Mouse (Mus musculus) granulocyte monocyte progenitor cell, adult 5-6 weeks (primary cell): ENCODE measurements around the gene Vars2. TPM values are rescaled to one million over a fixed set of nuclear protein-coding genes. Genes with fewer than 3 reads are reported as not detected.

Experiments used
- ATAC-seq: replicated peaks from 2 replicates; pipeline ENCODE4 v1.8.0; 2016; ENCODE audit warnings: mild to moderate bottlenecking, moderate TSS enrichment, inconsistent platforms; ENCODE audit not compliant: poor library complexity, severe bottlenecking
- total RNA-seq, 2 experiments: library from RNA; stranded (forward) in 1 of 2; stranded (reverse) in 1 of 2; fragments of 200-712, 200-1000 nt in 1 of 2; fragments of >200 nt in 1 of 2; fragmentation: Nextera tagmentation in 1 of 2; gene quantifications; 2 replicates each; pipeline ENCODE4 v1.2.3; 2014 to 2017

Gene Vars2
- total RNA-seq, 2 experiments from 2014 or later: 7.3 to 16.2 TPM

DNA sequence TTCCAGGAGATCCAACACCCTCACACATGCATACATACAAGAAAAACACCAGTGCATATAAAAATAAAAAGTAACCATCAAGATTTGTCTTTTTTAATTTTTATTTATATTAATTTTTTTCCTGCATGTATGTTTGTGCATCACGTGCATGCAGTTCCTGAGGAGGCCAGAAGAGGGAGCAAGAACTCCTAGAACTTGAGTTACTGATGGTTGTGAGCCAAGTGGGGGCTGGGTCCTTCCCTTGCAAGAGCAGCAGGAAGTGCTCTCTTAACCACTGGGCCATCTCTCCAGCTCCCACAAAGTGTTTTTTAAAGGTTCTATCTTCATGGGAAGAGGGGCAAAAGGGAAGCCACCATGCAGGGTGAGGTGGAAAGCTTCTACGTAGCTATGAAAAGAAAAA, 27.9 kb upstream of the Vars2 start:
- no peak for ATAC-seq

DNA sequence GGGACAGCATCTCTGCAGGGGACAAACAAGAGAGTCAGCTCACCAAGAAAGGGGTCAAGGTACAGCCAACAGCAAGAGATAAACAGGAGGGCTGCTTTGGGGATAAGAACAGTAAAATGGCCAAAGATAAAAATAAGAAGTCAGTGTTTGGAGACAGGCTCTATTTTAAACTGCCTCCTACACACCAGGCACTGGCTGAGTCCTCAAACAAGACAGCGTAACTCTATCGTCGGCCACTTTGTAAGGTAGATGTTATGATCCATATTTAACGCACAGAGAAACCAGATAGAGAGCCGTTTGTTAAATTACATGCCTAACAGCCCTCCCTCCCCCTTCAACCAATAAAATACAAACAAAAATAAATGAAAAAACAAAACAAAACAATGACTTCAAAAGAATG, 26.5 kb upstream of the Vars2 start:
- ATAC-seq: no peak

DNA sequence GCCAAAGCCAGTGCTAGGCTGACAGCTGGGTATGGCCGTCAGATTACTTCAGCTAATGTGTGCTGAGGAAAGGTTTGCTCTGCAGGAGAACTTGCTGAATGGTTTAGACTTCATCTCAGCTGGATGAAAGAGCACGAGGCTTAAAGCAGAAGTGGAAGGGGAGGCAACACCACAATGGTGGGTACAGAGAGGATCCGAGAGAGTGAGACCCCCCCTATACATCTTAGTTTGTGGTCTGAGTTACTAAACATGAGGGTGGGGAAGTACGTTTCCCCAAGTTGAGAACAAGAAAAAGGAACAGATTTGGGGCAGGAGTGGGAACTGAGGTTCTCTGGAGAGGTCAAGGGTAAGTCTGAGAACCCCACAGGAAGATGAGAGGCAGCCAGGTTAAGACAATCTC, 25.0 kb upstream of the Vars2 start:
- ATAC-seq: peak; percentile 75

DNA sequence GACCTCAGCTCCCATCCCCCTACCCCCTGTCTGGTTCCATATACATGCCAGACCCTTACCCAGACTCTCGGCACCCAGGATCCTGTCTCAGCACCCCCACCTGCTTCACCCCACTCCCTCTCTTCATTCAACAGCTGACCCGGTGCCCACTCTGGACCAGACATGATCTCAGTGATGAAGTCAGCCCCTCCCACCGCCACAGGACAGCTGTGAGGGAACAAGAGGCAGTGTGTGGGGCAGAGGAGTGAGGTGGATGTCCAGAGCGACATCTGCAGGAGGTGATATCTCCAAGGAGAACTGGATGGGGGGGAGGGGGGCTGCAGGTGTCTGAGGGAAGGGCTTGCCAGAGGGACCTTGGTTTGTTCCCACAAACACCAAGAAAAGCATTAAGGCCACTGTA, 24.4 kb upstream of the Vars2 start:
- no peak for ATAC-seq

DNA sequence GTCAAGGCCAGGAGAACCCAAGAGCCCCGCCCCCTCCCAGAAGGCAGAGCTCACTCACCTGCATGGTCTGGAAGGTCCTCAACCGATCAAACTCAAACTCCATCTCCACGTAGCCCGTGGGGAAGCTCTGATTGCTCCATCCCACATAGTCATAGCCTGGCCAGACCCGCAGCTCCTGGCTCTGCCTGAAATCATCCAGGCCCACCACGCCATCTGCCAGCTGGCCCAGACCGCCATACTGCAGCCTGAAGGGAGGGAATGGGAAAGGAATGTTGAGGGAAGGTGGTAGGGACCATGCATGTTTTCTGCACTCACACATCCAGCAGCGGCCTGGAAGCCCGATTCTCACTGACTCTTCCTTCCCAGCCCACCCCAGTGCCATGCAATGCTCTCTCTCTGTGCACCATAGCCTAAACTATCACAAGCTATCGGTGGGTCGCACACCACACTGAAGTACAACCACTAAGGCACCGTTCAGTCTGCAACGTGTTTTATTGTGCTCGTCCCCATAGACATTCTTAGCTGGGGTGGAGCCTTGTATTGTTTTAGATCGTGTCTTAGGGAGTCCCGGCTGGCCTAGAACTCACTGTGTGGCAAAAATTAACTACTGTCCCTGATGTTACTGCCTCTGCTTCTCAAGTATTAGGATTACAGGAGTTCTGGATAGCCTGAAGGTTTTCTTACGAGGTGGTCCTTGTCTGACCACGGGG, 22.7 kb upstream of the Vars2 start:
- no peak for ATAC-seq

DNA sequence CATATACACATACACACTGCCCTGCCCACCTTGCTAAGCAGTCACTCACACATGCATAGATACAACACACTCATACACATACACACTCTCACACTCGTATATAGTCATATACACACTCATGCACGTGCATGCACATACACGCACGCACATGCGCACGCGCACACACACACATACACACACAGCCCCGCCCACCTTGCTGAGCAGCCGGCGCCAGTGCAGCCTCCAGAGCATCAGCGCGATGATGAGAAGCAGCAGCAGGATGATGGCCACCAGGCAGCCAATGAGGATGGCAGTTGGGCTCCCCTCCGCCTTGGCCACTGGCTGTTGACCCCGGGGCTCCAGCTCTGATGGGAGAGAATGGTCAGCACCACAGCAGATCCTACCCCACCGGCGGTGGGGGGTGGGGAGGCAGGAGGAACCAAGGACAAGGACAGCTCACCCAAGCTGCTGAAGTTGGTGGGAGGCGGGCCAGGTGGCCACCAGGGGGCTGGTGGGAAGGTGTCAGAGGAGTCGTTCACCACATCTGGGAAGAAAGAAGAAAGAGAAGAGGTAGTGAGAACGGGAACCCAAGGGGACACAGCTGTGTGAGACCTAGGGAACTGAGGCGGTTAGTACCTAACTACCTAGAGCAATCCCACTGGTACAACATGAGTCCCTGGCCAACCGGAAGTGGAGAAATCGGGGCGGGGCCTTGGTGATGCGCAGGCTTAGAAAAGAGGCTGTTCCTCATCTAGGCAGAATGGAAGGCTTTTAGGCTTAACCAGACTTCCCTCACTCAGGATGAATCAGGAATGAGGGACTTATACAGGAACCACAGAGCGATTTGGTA, 21.2 kb upstream of the Vars2 start:
- ATAC-seq: peak; percentile 67

DNA sequence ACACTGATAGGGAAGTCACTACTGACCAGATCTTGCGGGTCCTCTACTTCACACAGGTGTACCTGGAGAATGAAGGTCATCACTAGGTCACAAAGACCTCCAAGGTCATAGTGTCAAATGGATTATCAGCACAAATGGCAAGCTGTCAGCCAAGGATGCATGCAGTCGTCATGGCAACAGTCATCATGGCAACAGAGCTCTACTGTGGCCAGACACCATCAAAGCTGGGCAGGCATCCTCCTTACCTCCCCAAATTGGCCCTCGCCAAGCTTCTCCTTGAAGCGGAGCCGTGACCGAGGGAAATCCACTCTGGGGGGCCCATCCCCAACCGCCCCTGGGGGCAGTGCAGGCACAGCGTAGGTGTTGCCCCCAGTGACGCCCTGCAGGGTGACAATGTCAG, 17.7 kb upstream of the Vars2 start:
- ATAC-seq: no peak

DNA sequence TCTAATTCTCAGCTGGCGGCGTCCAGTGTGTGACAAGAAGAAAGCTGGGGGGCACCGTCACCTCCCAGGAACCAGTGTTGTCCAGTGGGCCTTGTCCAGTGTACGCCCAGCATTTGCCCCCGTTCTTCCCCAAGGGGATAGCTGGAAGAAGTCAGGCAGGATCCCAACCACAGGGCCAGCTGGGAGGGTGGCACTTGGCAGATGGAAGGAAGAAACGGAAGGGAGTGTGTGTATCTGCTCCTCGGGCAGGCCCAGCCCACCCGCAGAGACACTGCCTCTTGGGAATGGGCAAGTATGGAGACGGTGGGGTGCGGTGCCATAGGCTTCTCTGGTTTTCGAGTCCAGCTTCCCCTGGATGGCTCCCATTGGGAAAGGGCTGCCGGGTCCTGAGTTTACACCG, 14.6 kb upstream of the Vars2 start:
- no peak for ATAC-seq

DNA sequence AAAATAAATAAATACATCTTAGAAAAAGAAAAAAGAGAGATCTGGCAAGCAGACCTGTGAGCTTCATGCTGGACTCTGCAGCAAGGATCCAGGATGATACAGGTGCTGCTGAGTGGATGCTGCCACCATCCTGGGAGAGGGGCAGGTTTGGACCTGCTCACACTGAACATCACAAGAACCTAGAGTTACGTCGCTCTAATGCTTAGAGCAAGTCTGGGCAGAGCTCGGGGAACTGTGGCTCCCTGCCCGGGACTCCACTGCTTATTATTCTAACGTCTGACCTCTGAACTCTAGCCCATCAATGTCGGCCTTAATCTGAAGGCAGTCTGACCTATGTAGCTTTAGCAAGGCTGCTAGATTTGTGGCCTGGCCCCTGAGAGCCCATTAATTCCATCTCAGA, 13.2 kb upstream of the Vars2 start:
- no peak for ATAC-seq

DNA sequence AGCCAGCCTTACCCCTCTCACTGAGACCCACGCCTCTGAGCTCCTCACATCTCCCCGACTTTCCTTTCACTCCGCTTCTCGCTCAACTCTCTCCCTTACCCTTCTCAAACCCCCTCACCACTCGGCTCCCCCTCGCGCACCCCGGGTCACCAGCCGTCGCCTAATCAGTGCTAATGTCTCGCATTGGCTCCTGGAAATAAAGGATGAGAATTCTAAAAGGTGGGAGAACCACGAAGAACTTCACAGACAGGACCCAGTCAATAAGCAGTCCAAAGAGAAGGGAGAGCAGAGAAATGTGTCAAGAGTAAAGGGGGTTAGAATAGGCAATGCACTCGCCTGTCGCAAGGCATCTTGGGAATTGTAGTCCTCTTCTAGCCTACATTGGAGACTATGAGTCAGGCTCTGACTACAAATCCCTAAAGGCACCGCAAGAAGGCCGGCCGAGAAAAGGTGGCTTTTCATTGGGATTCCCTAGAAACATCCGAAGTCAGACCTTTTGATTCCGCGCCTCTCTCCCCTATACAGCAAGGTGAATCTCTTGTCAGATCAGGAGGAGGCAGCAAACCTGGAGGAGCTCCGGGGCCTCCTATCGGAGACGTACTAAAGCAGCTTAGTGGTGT, 6.1 kb upstream of the Vars2 start, which contains the start of gene Gtf2h4:
Gene Gtf2h4 (minus strand): TSS at position 324 of the 620 bp plus-strand sequence.
- ATAC-seq: peak; percentile 99

DNA sequence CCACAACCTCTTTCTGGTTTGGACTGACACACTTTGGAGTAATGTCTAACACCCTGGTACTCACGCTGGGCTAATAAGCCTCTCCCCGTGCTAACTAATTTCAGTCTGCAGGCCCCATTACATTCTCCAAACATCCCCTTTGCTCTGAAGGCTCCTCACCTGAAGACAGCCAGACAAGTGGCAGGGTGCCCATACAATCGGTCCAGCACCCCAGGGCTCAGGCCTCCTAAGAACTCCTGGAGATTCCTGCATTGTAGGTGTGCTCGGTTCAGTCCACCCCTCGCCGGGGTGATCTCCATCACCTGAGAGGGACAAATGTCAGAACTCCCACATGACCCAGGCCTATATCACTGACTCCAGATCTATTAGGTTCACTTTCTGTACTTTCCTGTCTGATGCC, 5.1 kb upstream of the Vars2 start:
- no peak for ATAC-seq

DNA sequence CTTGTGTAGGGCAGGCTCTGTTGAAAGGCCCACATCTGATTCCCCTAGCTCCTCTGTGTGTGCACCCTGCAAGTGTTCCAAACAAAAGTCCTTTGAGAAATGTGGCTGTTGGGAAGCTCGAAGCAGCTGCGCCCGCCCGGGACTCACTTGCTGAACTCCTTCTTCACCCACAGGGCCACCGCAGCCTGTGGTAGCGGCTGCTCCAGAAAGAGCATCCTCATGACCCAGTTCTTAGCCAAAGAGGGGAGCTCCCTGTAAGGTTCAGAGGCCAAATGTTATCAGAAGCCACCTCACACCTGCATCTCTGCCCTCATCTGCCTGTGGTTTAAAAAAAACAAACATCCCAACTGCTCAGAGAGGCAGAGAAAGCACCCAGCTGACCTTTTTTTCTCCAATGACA, 4.5 kb upstream of the Vars2 start:
- ATAC-seq: no peak

DNA sequence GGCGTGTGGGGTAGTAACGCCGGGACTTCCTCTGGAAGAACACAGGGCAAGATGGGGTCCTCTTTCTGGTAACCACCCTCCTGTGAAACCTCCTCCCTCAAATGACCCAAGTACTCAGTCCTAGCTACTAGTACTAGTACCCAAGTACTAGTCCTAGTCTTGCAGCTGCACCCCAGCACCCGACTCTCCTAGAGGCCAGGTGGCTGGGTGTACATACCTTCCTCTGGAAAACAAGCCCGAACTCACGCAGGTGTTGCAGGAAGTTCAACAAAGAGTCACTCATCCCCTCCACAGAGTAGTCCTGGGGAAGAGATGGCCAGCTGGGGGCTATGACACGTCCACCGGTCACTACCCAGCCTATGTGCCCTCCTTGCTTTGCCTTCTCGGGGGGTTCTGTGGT, 2.3 kb upstream of the Vars2 start:
- no peak for ATAC-seq

DNA sequence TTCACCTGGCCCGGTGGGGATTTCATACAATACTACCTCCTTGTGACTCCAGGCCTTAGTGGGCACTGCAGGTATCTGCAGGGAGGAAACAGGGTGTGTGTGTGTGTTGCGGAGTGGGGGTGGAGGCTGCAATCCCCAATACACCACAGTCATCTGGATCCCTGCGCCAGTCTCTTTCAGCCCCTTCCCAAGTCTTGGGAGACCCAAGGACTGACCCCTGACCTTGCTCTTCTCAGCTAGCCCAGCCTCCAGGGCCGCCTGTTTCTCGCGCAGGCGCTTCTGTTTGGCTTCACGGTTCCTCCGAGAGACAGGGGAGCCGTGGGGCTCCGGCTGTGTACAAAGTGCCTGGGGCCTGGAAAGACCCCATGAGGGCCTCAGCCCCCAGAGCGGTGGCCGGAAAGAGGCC, 538 bp downstream of the Vars2 start:
- ATAC-seq: peak; percentile 5; the same call in 1 of the 2 replicates

DNA sequence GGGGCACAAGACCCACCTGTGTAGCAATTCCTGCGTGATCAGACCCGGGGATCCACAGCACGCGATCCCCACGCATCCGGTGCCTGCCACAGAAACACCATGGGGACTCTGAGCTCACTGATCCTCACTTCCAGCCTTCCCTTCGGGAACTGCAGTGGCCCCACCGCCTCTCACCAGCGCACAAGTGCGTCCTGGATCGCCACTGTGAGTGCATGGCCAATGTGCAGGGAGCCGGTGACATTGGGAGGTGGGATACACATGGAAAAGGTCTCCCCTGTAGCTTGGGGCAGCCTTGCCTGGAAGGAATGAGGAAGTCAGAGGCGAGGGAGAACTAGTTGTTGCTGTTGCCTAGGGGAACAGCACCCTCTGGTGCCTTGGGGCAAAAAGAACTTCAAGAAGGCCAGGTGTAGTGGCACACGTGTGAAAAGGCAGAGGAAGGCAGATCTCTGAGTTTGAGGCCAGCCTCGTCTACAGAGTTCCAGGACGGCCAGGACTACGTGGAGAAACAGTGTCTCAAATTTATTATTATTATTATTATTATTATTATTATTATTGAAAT, 1.4 kb downstream of the Vars2 start:
- ATAC-seq: peak; percentile 58

DNA sequence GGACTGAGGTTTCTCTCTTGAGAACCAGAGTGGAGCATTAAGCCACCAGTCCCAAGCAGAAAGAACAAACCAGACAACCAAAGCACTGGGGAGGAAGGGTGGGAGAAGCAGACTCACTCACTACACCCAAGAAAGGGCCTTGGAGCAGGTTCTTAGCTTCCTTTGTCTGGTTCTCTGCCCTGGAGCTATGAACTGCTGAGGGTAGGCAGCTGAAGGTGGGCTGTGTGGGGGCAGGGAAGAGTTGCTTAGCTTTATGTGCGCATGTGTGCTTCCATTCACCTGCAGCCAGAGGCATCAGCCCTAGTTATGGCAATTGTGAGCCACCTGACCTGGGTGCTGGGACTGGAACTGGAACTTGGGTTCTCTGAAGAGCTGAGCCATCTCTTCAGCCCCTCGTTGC, 14.3 kb downstream of the Vars2 start:
- no peak for ATAC-seq

DNA sequence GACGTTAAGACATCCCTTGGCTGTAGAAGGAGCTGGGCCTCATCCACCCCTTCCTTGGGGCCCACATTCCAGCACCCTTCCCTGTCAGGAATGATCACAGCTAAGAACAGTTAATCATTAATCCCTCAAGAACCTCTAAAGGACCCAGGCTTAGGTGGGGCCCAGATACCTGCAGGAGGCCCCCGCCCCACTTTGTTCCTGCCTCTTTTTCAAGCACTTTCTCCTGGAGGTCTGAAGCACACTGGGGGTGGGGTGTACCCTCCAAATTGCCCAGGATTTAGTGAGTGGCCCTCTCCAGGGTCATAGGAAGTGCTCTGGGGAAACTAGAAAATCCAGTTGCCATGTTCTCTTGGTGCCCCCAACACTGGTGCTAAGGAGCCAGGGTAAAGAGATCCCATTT, 18.0 kb downstream of the Vars2 start:
- ATAC-seq: no peak

DNA sequence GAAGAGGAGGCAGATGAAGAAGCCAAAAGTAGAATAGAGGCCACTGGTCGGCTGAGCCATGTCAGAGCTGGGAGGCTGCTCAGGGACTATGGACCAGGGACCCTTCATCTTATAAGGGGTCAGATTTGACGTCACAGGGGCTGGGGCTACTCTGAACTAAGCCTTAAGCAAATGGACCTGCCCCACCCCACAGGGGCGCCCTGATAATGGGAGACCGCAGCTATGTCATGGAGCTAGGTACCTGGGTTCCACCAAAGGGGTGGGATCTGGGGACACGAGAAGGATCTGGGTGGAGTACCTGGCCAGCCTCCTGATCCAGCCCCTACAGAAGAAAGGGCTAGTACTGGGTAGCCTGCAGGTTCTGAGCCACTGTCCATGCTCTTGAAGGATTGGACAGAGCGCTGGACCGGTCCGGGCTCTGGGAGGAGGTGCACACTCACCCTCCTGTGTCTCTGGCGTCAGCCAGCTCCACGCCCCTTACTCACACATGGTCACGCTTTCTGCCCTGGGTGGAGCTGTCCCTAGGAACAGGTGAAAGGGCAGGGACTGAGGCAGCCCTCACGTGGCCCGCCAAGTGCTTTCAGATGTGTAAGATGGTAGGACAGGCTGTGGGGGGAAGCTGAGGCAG, 23.7 kb downstream of the Vars2 start, which contains the start of gene Mucl3:
Gene Mucl3 (minus strand): TSS at position 87 of the 628 bp plus-strand sequence.
- ATAC-seq: no peak

DNA sequence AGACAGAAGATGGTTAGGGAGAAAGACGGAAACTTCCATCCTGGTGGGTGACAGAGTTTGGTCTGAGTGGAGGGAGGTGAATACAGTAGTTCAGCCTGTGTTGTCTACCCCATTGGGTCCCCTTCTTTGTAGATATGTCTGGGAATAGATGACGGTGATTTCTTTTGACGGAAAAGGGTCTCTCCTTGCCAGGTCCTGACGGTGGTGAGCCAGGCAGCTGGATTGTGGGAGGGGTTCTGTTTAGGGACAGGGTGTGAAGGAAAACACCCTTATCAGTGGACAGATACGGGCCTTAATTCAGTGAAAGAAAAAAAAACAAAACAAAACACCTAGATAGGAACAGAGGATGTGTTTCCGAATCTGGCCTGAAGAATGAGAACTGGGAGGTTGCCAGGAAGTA, 28.0 kb downstream of the Vars2 start:
- no peak for ATAC-seq

DNA sequence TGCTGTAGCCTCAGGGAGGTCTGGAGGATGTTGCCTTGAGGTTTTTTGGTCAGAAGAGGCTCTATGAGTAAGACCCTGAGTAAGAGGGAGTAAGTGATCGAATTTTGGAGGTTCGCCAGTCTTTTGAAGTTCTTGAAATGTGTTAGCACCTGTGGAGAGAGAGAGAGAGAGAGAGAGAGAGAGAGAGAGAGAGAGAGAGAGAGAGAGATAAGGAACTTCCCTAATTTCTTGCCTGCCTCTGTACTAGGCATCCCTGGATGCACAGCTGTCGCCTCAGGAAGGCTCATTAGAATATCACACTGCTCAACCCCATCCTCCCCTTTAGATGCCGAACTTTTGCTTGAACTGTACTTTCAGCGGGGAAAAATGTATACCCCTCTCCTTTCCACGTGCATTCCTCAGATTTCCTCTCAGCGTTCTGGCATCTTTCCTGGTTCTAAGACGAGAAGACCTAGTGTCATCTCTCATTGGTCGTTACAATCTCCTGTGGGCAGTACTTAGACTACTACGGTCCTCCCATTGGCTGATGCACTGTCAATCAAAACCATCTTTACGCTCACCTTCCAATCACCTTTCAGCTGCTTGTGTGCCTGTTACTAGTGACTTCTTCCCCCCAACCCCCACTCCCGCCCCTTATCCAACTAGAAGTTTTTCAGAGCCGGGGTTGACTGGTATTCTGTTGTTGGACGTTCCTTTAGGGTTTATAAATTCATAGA, 28.8 kb downstream of the Vars2 start:
- ATAC-seq: no peak
